Mouse (Mus musculus) CH12.LX (cell line): ENCODE measurements around the gene Ramp2.

ENCODE experiments used
- CTCF ChIP-seq, 2 experiments: IDR thresholded peaks in 1 of 2; conservative IDR thresholded peaks in 1 of 2; 2 replicates each; pipeline ENCODE4 v1.5.1; 2011 to 2012; ENCODE audit warnings: low read depth in 2 of 2, low read length in 2 of 2, improper control_type of control experiment in 1 of 2, inconsistent platforms in 1 of 2, mild to moderate bottlenecking in 1 of 2, moderate library complexity in 1 of 2
- ELF1 ChIP-seq: IDR thresholded peaks from 2 replicates; pipeline ENCODE4 v1.6.1; 2014; ENCODE audit warnings: low read depth, mild to moderate bottlenecking, inconsistent platforms, low read length, improper control_type of control experiment
- EP300 ChIP-seq: IDR thresholded peaks from 2 replicates; pipeline ENCODE4 v1.6.1; 2011; ENCODE audit warnings: low read length, improper control_type of control experiment
- HCFC1 ChIP-seq: IDR thresholded peaks from 2 replicates; pipeline ENCODE4 v1.6.1; 2012; ENCODE audit warnings: low read depth, mild to moderate bottlenecking, inconsistent platforms, low read length, improper control_type of control experiment
- UBTF ChIP-seq: IDR thresholded peaks from 2 replicates; pipeline ENCODE4 v1.6.1; 2012; ENCODE audit warnings: low read depth, mild to moderate bottlenecking, inconsistent platforms, low read length, improper control_type of control experiment, moderate library complexity
- USF2 ChIP-seq: conservative IDR thresholded peaks from 2 replicates; pipeline ENCODE4 v1.6.1; 2011; ENCODE audit warnings: low read depth, low read length, improper control_type of control experiment
- ZC3H11A ChIP-seq: IDR thresholded peaks from 2 replicates; pipeline ENCODE4 v1.6.1; 2012; ENCODE audit warnings: low read depth, mild to moderate bottlenecking, inconsistent platforms, low read length, improper control_type of control experiment

DNA sequence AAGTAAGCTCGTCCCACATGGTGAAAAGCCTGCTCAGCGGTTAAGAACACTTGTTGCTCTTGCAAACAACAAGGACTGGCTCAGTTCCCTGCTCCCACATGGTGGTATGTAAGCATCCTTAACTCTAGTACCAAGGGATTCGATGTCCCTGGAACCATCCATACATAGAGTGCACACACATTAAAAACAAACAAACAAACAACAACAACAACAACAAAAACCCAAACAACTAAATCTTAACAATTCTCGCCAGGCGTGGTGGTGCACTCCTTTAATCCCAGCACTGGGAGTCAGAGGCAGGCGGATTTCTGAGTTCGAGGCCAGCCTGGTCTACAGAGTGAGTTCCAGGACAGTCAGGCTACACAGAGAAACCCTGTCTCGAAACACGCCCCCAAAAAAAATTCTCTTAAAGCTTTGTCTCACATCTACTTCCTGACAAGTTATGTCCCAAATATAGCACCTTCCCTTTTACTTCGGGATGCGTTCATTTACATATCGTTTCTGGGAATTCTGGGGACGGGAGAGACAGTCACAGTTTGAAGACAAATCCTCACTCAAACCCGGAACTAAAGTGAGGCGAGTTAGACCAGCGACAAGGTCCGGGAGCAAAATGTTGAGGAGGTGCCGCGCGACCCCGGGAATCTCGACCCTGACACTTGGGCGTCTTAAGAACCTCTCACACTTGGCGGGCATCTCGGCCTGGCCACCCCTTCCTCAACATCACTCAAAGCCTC lies 20.3 kb upstream of the Ramp2 start:
- TF ChIP-seq CTCF (conservative IDR thresholded peaks at IDR 0.05 in 1 of 2, IDR thresholded peaks at IDR 0.05 in 1 of 2; ENCODE audit: low read depth in 2 of 2, low read length in 2 of 2) = no peak
- peak; percentile 69 for TF ChIP-seq ELF1
- TF ChIP-seq ZC3H11A = no peak
- TF ChIP-seq EP300 = no peak
- TF ChIP-seq HCFC1 = no peak
- TF ChIP-seq UBTF = no peak
- TF ChIP-seq USF2 = no peak
